Mouse (Mus musculus) cerebellum, adult (tissue): ENCODE measurements around the gene 4930539E08Rik.

ENCODE experiments used
- ATAC-seq: cut with Nextera tagmentation; 2 replicates; pipeline ENCODE4 v1.9.2; 2017; ENCODE audit warnings: mild to moderate bottlenecking, moderate library complexity, mixed read lengths; ENCODE audit not compliant: insufficient number of reproducible peaks, low FRiP score, low TSS enrichment

Gene 4930539E08Rik

DNA sequence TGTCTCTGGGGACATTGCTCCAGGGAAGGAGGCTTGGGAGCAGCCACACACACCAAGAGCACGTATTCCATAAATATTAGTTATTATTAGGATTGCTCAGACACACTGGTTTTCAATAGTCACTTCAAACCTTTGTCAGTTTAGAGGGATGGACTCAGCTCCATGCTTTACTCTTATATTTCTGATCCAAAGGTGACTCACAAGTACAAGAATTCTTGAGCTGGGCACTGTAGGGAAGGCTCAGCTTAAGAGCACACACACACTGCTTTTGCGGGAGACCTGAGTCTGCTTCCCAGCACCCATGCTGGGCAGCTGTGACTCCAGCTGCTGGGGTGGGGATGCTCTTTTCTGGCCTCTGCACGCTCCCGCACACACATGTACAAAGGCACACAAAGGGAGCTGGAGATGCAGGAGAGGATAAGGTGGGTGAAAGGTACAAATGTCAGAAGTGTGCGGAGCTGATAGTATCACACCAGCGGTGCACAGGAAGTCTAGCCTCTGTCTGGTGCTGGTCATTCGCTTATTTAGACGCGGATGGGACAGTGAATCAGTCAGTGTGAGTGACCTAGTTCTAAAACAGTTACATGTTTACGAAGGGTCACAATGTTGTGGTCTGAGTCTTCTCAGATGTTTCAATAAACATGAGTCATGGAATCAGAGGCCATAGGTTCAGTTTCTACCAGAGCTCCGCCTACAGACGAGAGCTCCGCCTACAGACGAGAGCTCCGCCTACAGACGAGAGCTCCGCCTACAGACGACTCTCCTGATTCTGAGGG is 16.5 kb upstream of the 4930539E08Rik start:
- ATAC-seq: no peak

DNA sequence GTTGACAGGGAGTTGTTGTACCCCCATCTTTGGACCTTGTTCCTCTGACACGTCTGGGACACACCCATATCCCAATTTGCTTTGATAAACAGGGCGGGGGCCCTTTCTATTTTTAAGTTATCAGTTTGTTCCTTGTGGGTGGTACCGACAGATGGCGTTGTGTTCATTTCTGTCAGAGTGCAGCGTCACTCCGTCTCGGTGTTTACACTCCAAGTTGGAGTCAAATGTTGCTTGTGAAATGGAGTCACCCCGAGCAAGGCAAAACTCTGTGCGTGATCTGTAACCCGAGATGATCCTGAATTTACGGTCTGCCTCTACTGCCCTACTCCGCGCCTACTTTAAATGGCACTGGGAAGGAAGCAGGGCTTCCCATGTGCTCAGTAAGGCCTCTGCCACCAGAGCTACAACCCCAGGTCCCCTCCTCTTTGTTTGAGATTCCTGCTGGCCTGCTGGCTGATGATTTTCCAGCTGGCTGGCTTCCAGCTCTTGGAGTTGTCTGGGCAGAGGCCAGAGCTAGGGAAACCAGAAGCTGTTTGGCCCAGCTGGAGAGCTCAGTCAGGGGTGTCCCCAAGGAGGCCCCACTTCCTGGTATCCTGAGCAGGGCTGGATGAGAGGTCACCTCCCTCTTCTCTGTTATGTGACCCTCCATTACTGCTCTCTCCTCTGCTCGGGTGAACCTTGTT is 15.4 kb upstream of the 4930539E08Rik start:
- no peak for ATAC-seq

DNA sequence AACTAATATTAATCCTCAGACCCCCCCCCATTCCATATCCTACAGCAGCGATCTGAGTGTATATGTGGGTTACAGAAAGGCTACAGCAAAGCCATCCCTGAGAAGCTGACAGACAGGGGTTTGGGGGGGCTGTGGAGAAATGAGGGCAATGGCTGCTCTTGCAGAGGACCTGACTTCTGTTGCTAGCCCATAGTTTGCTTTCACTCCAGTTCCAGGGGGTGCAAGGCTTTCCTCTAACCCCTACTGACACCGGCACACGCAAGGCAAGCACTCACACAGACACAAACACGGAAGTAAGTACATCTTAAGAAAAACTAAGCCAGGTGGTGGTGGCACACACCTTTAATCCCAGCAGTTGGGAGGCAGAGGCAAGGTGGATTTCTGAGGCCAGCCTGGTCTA is 14.2 kb upstream of the 4930539E08Rik start:
- ATAC-seq: no peak

DNA sequence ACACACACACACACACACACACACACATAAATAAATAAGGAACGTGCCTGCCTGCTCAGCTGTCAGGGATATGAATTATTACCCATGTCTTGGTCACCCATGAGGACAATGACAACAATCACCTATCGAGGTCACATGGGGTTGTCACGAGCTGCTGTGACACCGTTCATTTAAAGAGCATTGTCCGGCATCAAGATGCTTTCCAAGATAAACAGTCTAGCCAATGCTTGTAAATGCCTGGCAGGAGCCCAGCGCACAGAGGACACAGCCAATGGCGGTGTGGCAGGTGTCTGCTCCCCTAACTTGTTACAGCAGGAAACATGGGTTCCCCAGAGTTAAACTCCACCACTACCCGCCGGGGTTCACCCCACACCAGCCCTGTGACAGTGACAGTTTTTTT is 12.9 kb upstream of the 4930539E08Rik start:
- no peak for ATAC-seq

DNA sequence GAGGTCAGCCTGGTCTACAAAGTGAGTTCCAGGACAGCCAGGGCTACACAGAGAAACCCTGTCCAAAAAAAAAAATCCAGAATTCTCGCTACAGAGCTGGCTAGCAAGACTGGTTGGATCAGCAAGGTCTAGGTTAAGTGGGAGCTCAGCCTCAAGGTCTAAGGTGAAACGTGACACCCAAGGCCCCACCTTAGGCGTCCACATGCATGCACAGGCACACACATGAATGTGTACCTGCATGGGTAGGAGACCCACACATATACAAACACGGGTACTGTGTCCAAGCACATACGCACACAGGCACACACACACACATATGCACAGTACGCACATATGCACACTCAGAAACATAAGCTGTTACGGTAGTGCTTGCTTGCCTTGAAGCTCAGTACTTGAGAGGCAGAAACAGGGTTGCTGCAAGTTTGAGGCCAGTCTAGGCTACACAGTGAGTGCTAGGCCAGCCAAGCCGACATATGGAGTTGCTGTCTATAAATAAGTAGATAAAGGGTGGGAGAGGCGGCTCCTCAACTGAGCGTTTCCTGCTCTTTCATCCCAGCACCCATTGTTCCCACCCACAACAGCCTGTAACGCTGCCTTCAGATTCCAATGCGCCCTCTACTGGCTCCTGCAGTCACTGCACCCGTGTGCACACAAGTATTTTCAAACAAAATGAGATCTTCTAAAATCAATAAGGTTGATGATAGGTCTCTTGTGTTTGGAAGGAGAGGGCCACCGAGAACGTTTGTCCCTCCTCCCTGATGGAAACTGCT is 11.9 kb upstream of the 4930539E08Rik start:
- no peak for ATAC-seq

DNA sequence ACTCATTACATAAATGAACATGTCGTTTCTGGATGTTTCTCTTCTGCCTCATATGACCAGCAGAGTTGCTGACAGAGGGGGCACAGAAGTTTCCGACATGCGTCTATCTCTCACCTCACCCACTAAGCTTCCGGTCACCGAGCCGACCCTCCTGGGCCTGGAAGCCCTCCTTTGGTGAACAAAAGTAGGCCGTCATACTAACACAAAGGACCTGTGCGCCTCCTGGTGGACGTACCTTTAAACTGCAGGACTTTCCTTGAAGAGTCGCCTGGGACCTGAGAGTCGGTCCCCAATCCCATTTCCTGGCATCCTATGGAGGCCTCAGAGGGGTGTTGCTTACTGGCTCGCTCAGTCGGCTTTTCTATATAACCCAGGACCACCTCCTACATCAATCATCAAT is 11.3 kb upstream of the 4930539E08Rik start:
- ATAC-seq: peak; percentile 52; the same call in 1 of the 2 replicates

DNA sequence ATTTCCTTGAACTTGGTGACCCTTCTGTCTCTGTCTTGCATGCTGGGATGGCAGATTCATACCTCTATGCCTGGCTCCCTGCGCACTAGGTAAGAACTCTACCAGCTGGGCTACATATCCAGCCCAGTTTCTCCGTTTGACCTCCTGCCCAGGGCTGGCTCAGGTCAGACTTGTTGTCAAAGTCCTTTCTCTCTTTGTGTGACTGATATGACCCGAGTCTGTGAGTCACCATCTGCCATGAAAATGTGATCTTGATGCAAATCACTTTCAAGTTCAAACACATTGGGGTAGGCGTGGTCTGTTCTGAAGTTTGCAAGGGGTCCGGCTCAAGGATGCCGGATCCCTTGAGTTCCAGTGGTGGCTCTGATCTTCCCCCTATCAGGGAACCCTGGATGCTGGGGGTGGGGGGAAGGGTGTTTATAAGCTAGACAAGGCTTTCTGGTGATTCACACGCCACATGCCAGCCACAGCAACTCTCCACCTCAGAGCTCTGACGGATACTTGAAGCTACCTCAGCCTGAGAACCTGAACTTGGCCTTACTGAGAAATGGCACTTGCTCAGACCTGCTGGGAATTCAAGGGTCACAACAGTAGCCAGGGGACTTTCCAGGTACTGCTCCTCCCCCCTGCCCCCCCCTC is 10.0 kb upstream of the 4930539E08Rik start:
- no peak for ATAC-seq

DNA sequence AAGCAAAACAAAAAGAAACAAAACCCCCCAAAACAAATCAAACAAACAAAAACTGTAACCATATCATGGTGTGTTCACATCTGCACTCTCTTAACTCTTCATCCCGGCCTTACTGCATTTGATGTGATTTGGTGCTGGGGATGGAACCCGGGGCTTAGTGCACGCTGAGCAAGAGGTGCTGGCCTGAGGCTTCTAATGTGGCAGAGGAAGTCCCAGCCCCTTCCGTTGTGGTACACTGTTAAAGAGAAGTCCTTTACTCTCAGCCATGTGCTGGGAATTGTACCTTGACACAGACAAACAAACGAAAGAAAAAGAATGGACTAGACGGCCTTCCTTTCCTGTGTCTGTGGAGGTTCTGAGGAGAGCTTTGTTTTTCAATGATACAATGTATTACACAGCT is 7.0 kb upstream of the 4930539E08Rik start:
- no peak for ATAC-seq

DNA sequence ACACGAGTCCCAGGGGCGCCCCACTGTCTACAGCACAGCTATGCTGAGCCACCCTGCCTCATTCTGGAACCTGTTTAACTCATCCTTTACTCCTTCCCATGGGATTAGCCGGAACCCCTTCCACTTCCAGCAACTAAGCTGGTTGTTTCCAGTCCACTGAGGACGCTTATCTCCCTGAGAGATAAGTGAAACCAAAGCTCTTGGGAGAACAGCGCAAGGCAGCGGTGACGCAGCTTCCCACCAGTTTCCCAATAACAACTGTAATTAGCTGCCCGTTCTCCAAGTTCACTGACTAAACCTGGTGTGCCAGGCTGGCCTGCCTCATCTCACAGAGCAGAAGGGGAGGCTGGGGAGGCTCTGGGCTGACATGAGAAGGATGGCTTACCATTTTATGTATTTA is 6.0 kb upstream of the 4930539E08Rik start:
- no peak for ATAC-seq

DNA sequence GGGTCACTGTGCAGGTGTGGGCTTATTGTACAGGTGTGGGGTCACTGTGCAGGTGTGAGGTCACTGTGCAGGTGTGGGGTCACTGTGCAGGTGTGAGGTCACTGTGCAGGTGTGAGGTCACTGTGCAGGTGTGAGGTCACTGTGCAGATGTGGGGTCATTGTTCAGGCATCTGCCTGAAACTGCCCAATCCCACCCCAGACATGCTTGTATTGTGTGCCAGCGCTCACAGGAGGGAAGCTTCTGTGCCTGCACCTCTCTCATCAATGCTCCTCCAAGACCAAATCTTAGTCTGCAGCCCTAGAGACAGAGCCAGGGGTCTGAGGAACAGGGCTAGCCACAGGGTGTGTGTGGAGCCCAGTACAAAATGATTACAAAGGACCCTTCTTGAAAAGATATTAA is 1.4 kb upstream of the 4930539E08Rik start:
- no peak for ATAC-seq

DNA sequence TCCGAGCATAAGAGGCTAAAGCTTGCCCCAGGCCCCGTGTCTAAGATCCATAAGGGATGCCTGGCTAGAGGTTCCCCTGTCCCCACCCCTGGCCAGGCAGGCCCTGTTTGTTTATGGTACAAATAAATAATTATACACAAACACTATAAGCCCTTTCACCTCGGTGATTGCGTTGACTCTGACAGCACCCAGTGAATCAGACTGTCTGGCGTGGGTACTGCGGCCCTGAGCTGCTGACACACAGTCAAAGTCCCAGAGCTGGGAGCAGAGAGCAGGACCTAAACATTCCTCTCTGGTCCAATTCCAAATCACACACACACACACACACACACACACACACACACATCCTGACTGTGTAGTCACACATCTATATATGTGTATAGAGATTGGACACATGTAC is 1.2 kb downstream of the 4930539E08Rik start:
- ATAC-seq: no peak

DNA sequence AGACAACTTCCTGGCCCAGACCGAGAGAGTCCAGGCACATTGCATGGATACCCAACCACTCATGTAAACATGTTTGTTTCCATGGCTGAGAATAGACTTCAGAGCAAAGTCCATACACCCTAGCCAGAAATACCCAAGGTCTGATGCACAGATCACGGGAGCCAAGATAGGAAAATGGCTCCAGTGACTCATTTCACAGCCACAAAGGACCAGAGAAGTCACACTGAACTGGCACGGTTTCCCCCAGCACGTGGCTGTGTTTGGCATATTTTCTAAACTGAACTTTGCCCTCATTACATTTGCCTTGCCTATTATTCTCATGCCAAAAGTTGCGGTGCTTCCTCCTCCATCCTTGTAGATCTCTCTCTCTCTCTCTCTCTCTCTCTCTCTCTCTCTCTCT is 1.9 kb downstream of the 4930539E08Rik start:
- ATAC-seq: no peak

DNA sequence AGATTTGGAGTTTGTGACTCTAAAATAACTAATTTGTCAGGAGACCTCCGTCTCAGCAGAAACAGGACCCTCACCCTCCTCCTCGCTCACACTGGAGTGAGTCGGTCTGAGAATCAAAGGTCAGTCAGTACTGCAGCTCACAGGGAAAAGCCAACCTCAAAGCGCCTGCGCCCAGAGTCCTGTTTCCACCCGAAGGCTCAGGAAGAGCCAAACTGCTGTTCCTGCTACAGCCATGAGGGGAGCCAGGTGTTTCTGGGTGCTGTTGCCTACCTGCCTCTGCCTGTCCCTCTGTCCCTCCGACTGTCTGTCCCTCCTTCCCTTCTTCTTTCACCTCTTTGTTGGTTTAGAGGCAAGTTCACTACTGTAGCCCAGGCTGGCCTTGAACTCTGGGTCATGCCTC is 5.0 kb downstream of the 4930539E08Rik start:
- no peak for ATAC-seq

DNA sequence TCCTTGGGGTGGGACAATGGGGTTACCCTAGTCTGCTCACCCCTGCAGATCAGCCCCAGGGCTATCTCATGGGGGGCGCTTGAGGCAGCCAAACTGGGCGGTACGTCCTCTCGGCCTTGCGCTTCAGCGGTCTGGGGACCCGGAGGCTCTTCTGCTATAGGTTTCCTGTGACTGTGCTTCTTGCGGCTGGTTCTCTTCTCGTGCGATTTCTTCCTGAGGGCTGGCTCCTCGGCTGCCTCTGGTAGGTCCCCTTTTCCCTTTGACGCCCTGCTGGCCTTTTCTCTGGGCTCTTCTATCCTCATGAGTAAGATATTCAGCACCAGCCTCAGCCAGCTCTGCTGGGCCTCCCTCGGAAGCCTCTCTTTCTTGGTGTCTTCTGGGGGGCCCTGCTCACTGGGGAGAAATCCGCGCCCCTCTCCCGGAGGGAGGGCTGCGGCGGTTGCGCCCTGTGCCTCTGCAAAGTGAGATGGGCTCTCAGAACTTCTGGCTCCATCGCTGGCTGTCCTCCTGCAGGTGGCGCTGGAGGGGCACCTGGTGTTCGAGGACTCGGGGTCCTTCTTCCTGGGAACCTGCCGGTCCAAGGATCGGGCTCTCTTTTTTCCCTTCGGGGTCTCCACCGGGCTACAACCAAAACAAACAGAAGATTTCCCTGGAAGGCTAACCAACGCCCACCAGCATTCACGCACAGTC is 5.7 kb downstream of the 4930539E08Rik start:
- no peak for ATAC-seq

DNA sequence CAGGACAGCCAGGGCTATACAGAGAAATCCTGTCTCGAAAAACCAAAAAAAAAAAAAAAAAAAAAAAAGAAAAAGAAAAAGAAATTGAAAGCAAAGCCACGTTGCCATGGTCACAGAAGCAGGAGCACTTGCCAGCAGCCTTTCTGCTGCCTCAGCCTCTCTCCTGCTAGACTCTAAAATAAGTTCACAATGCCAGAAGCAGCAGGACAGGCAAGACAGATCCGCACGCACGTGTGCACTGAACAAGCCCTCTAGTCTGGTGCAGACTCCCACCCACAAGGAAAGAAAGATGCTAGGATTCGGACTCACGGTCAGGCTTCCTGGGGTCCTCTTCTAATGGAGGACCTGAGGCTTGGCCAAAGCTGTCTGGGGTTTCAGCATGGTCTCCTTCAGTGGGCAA is 7.2 kb downstream of the 4930539E08Rik start:
- no peak for ATAC-seq

DNA sequence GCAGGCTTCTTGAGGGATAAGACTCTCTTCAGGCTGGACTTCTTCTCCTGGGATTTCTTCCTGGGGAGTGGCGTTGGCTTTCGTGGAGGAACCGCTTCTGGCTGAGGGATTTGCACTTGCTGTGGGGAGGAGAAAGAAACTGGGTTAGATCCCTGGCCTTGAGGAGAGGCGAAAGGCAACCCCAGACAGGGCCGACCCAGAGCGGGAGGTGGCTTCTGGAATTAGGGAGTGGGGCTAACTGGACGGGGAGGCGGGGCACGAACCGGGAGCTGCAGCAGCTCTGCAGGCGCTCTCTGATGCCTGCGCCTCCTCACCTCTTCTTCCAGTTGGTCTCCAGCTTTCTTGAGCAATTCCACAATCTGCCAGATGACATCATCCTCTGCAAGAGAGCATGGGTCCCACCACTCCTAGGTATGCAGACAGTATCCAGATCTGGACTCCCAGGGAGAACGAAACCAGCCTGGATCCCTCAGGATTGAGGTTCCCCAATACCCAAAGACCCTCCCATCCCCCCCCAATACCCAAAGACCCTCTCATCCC is 9.7 kb downstream of the 4930539E08Rik start:
- ATAC-seq: no peak

DNA sequence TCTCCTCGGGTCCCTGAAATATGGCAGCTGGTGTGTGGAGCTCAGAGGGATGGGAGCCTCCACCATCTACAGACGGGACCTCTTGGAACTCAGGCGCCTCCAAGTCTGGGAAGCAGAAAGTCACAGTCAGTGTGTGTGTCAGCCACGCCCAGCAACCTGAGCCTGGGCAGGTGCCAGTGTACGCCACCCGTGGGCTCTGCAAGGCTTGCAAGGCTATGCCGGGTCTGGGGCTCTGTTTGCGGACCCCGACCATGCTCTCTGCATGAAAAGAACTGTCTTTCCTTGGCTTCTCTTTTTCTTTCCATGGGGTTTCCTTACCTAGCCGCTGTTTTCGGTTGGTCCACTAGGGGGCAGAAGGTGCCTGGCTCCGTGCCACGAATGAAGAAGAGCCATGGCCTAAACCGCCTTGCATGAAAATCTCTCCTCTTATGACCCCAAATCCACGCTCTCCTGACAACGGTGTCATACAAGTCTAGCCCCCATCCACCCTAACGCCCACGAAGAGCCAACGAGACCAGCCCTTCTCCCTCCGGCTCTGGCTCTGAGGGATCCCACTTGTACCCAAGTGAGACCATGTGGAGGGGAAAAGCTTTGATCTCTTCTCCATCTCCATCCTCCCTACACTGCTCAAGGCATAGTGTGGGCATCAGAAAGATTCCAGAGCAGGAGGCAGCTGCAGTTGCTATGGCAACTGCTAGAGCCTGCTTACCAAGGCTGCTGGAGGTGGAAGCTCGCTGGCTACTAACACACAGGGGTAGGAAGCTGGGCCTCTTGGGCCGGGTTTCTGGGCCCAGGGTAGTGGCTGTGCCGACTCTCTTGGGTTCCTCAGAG is 10.4 kb downstream of the 4930539E08Rik start:
- no peak; the same call in 1 of the 2 replicates for ATAC-seq

DNA sequence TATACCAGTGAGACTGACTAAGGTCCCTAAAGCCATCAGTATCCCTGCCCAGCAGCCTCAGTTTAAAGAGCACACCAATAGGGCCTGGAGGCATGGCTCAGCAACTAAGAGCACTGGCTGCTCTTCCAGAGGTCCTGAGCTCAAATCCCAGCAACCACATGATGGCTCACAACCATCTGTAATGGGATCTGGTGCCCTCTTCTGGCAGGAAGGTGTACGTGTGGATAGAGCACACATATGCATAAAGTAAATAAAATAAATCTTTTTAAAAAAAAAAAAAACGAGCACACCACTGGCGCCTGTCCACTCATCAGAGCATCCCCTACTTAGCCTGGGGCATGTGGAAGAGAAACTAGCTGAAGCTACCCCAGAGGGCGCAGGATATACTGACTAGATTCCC is 13.6 kb downstream of the 4930539E08Rik start:
- no peak for ATAC-seq

DNA sequence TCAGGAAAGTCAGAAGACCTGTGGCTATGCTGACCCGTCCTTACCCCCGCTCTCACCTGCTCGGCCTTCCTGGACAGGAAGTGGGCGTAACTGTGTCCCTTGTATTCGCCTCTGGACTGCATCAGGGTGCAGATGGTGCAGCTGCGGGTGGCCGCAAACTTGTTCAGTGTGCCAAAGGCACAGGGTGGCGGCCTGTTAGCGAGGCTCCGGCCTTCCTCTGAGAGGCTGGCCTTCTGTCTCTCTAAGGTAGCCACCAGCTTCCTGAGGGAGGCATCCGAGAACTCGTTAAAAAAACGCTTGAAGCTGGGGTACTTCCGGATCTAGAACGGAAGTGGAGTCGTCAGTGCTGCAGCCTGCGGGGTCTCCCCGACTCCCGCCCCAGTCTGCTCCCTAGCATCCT is 15.7 kb downstream of the 4930539E08Rik start:
- no peak for ATAC-seq
